Mouse (Mus musculus) spleen, embryonic (tissue): Measurements from ENCODE around the gene Slc46a3.

Experiments used
- CTCF ChIA-PET: fragments of 350-600 bp; sonication (Branson Sonifier 250); formaldehyde crosslinking; loops from one replicate; lab custom pipeline; 2022; lab: Charles Lee

The Slc46a3 gene

DNA sequence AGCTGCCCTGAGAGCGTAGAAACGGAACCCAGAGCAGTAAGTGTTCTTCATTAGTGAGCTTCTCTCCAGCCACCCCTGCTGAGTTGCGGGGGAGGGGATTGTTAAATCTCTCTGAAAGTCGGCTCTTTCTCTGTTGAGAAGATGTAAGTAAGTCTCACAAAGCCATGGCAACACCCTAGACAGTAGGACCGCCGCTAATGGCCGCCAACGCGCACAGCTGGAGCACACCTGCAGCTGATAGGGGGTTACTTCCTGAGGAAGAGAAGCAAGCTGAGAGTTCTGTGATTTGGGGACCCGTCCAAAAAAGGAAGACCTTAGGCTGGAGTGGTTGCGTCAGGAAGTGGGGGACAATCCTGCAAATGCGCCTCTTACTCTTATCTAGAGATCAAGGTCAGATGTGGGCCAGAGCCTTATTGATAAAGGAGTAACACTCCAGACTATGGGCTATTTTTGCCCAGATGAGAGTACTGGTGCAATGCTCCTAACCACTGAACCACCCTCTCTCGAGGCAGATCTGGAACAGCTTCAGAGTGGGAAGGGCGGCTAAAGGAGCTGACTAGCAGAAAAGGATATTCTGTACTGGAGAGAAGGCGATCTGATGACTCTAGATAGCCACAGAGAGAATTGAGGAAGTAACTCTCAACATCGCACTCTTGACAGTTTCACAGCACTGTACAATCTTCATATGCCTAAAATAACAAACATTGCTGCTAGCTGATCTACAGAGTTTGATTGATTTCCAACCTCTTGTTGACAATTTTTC is 1.0 kb upstream of the Slc46a3 start:
- CTCF ChIA-PET, result no interaction called here

DNA sequence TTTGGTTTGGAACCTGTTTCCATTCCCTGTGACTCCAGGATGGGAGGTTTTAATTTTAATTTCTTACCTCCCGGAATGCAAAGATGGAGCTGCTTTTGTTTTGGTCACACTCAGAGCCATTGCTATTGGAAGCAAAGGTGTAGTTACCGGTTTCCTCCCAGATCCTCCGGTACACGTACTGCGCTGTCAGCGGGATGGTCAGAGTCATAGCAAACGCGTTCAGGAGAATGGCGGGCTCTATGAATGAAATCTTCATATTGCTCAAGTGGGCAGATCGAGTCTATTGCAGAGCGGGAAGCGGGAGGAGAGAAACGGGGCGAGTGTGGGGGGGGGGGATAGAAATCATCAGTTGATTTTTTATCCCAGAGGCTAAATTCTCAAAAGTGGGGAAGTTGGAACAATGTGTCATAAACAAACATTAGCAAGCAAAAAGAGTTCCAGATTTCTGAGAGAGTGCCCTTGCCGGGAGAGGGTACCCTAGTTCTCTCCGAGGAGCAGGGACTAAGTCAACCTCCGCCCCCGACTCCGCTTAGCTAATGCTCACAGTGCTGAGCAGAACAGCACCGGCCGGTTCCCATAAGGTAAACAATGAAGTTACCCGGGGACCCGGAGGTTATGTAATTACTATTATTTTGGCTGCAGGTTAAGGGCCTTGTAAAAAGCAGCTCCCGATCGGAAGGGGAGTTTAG is 705 bp downstream of the Slc46a3 start:
- CTCF ChIA-PET, result no interaction called here

DNA sequence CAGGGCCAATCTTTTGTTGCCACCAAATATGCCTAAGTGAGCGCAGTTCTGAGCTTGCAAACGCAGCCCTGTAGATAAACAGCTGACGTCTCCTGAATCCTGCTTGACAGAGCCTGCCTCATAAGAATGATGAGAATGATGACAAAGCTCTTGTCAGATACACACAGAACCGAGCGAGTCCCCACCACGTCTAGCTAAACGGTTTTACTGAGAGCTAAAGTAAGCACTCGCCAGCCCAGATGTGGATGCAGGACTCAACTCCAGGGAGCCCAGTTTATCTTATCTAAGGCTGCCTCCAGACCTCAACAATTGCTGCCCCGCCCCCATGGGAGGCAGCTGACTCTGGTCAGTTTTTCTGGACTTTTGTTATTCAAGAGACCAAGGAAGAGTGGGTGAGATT is 1.5 kb downstream of the Slc46a3 start:
- CTCF ChIA-PET, result interaction anchor here (0.7 kb wide), 1 partner anchor 1174 kb away, joined by 3 read pairs; no protein-coding TSS in a partner anchor

DNA sequence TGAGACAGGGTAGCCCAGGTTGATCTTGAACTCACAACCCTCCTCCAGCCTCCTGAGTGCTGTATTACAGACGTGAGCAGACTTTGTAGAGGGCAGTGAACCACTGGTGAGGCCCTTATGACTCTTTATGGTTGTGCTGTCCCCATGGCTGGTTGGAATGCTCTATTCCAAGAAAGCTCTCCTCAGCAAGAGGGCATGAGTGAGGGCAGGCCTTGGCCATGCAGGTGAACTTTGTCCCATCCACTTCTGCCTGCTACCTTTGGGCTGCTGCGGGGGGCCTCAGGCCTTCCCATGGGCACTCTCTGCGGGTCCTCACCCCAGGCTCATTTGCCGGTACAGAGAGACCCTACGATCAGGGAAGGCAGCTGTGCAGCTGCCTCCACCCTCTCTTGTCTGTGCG is 1.9 kb downstream of the Slc46a3 start:
- CTCF ChIA-PET, result interaction anchor here (0.7 kb wide), 1 partner anchor 1174 kb away, joined by 3 read pairs; no protein-coding TSS in a partner anchor

DNA sequence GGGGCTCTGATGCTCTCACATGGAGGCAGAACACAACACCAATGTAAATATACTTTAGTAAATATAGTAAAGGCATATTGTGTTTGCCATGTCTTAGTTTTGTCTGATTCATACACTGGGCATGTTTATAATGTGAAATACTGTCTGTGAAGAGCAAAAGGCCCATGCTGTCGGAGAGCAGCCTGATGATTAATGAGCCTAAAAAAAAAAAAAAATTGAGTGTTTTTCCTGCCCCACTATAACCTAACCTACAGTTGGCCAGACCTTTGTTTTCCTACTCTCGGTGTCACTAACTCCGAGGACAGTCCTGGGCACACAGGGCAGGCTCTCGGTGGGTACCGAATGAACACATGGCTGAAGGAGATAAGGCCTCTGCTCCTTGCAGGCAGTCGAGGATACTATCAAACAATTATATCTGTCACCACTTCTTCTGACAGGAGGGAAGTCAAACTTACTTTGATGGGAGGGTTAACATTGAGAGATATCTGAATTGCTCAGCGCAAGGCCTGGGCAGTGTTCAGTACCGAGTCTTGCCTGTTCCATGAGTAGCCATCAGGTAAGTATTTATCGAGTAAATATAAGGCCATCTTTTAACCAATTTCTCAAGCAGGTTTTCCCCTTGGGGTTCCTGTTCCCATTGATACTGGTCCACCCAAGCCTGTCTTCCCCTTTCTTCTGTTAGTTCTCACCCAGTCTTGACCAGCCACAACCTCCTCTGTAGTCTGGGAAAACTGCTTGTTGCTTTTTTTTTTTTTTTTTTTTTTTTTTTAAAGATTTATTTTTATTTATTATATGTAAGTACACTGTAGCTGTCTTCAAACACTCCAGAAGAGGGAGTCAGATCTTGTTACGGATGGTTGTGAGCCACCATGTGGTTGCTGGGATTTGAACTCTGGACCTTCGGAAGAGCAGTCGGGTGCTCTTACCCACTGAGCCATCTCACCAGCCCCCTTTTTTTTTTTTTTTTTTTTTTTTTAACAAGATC is 6.0 kb downstream of the Slc46a3 start:
- CTCF ChIA-PET, result no interaction called here

DNA sequence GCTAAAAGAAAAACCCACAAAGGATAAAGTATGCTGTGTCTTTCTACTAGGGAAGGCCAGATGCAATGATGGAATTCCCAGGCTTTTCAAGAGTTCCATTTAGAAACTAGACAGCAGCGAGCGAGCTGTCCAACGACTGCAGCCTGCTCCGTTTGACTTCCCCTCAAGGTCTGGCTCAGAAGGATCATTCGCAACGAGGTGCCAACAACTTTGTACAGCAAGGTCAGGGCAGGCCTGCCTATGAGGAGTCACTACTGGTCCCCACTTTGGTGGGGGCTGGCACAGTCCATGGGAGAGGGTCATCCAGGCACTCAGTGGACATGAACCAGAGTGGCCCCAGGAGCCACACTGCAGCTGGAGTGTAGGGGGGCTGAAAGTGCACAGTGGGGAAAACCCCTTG is 11.0 kb downstream of the Slc46a3 start:
- CTCF ChIA-PET, result no interaction called here

DNA sequence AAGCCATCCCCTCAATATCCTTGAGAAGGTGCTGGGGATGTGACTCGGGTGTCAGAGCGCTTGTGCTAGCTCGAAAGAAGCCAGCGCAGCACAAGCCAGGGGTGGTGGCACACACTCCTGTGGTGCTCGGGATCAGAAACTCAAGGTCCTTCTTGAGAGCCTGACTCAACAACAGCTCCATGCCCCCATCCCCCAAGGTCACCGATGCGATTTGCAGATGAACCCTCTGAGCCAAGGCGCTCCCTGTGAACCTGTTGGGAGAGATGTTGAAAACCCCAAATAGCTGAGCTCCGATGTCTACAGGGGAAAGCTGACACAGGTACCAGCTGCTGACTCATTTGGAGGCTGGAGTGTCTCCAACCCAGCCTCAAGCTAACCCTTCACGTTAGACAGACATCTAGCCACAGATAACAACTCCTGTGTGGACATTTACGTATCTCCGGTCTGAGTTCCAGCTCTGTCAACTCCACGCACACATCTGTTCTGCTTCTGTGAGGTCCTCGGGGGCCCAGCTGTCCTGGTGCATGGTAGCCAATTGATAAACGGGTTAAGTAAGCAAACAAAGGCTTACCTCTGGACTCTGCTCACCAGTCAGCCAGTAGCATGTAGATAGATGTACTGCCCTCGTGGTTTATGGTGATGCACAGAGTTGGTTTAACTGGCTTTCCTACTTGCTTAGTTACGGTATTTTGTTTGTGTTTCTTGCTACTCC is 14.5 kb downstream of the Slc46a3 start:
- CTCF ChIA-PET, result no interaction called here

DNA sequence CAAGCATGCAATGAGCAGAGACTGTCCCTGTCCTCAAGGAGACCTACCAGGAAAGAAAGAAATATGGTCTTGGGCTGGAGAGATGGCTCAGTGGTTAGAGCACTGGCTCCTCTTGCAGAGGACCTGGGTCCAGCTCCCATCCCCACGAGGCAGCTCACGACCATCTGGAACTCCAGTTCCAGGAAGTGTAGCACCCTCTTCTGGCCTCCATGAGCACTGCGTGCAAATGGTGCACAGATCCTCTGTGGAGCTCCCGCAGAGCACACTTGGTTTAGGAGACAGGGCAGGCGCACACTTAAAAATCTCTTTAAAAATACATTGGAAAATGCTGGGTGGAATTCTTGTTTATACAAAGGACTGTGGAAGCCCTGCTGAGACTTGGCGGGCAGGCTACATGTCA is 17.1 kb downstream of the Slc46a3 start:
- CTCF ChIA-PET, result no interaction called here

DNA sequence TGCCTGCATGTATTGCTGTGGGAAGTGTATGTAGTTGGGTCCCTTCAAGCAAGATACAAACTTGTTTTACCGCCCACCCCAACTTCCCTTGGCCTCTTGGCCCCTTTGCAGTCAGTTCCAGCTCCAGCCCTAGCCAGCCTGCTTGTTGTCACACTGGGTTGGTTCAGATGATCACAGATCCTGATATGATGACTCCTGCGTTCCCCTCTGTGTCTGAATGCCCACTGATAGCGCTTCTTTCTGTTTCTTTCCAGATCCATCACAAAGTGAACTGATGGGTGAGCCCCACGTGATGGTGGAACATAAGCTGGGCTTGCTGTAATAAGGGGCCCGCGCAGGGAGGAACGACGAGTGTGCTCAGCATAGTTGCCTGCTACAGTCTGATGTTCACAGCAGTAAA is 19.4 kb downstream of the Slc46a3 start:
- CTCF ChIA-PET, result no interaction called here

DNA sequence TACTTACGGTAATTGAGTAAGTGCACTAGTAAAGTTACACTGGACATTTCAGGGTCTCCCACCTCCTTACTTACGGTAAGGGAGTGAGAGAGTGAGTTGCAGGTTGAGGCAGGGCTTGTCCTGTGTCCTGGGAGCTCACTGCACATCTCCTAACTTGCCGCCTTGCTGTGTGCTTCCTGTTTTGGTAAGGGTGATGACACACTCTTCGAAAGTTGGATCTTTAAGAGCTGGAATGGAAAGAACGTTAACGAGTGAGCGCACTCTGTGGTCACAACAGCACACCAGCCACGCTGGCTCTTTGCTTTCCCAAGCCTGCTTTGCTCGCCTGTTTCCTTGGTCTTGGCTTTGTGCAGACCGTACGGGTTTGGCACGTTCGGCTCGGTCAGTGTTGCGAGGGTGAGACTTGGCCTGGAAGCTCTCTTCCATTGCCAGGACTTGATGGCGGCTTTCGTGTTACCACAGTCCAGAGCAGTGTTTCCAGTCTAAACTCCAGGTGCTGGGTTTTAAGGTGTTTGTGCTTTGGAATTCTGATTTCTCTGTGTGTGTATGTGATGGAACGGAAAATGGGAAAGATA is 20.0 kb downstream of the Slc46a3 start:
- CTCF ChIA-PET, result no interaction called here

DNA sequence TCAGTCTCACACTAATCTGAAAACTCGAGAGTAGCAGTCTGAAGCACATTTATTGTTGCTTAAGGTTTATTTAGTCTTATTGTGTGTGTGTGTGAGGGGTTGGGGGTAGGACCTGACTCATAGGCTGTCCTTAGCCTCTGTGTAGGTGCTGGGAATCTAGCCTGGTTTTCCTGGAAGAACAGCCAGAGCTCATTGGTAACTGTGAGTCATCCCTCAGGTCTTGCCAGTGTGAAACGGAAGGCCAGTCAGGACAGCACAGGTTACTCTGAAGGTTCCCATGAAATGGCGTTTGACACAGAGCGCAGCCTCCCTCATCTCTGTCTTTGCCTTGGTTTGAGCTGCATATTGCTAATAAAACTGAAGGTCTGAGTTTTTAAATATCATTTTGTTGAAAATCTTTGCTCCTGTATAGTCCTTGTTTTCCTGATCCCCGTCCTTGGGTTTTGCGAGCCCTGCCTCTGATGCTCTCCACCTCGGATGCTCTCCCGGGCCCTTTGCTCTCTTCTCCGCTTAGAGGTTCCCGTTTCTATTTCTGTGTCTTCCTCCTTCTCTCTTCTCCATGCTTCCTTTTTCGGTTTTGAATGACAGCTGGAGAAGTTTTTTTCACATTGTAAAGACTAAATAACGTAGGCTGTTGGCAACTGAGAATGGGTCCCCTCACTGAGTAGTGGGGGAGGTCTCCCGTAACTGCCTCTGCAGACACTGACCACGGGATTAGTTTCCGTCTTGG is 23.4 kb downstream of the Slc46a3 start:
- CTCF ChIA-PET, result interaction anchor here (0.6 kb wide), 1 partner anchor 1647 kb away, joined by 3 read pairs; no protein-coding TSS in a partner anchor

DNA sequence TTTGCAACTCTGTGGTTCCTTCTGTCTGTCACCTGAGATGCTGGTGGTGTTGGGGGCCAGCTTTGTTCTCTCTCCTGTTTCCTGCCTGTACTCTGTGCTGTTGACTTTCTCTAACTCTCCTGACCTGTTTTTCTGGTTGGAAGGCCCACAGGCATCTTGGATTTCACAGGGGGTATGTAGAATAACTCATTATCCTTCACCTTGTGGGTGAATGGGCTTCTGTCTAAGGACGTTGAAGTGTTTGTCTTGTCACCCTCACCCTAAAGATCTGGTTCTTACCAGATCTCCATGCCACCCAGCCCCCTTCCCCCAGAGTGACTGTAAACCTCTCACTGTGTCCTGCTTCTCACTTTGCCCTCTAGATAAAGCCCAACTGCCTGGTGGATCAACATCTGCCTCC is 24.3 kb downstream of the Slc46a3 start:
- CTCF ChIA-PET, result interaction anchor here (0.6 kb wide), 1 partner anchor 1646 kb away, joined by 3 read pairs; no protein-coding TSS in a partner anchor

DNA sequence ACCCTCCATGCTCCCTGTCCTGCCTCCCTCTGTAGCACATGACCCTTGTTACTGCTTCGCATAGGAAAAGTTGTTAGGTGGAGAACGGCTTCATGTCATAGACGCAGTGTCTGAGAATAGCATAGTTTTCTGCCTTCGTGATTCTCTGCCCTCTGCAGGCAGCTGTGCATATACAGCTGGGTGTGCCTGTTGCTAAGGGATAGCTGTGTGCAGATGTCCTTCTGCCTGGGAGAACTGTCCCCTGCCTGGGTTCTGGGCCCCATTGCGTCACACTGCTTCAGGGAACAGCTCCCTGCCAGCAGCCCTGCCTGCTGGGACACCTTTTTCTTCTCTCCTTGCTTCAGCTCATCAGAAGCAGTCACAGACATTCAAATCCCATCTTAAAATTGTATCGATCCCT is 25.0 kb downstream of the Slc46a3 start:
- CTCF ChIA-PET, result no interaction called here

DNA sequence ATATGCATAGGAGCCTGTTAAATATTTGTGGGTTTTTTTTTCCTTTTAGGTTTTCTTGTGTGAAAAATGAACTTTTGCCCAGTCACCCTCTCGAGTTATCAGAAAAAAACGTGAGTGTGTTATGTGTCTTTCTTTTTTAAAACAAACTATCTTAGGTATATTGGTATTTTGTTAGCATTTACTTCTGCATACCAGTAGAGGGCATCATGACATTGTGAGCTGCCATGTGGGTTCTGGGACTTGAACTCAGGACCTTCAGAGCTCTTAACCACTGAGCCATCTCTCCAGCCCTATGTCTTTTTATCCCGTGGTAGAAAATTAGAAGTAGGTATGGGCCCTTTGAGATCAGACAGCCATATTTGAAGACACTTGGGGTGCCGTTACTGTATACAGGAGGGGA is 25.9 kb downstream of the Slc46a3 start:
- CTCF ChIA-PET, result no interaction called here

DNA sequence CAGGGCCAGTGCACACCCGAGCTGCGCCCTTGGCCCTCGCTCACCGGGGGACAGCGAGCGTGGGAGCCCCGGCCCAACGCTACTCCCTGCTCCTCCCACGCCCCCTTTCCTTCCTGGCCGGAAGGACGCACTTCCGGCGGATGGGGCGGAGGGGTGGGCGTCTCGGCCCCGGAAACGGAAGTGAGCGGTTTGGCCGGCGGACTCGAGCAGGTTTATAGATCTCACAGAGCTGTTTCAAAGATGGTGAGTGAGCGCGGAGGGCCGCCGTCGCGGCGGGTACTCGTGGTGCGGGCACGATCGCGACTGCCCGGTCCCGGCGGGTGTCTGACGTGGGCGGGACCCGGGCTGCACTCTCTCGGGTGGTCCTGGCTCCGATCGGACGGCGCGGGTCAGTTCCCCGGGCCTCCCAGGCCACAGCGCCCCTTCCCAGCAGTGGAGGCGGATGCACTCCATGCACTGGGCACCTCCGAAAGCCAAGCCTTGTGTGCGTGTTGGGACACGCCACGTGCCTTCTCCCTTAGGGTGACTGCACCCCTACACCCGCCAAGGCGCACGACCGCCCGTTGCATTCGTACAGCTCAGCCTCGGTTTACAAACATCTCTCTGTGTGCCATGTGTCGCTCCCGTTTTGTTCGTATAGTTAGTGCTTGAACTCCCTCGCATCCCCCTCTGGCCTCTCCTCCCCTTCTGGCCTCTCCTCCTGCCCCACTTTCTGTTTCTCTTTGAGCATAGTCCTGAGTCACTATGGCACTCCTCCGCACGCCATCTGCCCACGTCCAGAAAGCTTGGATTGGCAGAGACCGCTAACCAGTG is 34.0 kb downstream of the Slc46a3 start, which contains the start of gene Pomp:
Pomp (plus strand) TSS at position 13 of the 813 bp plus-strand sequence.
- CTCF ChIA-PET, result no interaction called here

DNA sequence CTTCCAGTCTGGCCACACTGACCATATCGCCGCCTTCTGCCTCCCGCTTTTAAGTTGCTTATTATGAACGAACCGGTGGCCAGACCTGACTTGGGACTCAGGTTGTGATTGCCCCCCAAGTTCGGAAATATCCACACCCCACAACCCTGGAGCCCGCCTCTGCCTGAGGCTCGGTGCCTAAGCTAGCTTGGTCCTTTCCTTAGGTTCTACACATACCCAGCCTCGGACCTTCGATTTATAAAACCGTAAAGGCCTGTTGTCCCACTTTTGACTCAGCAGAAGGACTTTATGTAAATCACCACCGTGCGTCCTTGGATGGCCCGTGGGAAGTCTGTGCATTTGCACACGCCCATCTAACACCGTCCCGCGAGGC is 34.6 kb downstream of the Slc46a3 start:
- CTCF ChIA-PET, result no interaction called here

DNA sequence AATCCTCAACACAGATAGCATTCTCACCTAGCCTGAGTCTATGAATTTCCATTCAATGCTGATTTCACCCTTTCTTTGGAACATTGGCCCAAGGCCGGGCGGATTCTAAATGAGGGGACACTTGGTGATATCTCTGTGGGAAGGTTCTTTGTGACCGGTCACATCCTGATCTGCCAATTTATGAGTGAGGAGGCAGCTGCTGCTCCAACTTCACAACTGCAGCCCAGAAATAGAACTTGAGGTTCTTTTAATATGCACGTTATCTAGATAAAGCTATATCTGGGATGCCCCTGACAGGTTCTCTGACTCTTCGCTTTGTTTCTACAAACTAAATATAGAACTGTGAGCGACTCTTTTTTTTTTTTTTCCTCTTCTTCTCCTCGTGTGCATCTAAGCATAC is 44.4 kb downstream of the Slc46a3 start:
- CTCF ChIA-PET, result no interaction called here

DNA sequence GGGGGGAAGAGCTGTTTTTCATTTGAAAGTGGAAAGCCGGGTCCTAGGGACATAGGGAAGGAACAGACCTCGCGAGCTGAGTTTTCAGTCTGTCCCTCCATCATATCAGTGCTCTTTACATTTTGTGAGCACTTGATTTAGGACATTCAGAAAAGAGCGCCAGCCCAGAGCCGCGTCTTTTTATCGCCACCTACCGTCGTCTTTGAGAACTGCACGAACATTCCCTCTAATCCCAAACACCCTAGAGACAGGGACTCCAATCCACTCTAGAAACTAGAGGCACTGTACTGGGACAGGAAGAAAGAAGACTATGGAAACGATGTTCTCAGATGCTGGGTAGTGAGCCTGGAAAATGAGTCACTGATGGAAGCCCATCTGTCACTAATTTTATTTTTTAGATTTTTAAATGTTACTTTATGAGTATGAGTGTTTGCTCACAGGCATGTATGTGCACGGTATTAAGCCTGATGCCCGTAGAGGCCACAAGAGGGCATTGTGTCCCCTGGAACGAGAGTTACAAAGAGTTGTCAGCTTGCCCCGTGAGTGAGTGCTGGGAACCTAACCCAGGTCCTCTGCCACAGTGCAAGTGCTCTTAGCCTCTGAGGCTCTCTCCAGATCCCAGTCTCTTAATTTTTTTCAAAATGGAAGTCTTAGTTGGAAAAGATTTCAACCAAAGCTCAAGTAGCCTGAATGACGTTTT is 46.3 kb downstream of the Slc46a3 start:
- CTCF ChIA-PET, result interaction anchor here (0.9 kb wide), 1 partner anchor 14 kb away, joined by 5 read pairs; no protein-coding TSS in a partner anchor
